Mouse (Mus musculus) forebrain, embryonic 16.5 days (tissue): ENCODE results near the gene Rpl5. TPM values are rescaled to one million over a fixed set of nuclear protein-coding genes. Genes with fewer than 3 reads are reported as not detected.
A peak's percentile ranks its signal among the peaks of the same experiment; 100 is the strongest.

ENCODE experiments used
- ATAC-seq: fragments of 200-750 bp; cut with Nextera tagmentation; 2 replicates; pipeline ENCODE4 v1.8.0; 2017; ENCODE audit warnings: mild to moderate bottlenecking, moderate library complexity
- H3K27ac ChIP-seq: fragments of 300-500 bp; sonication (generic); 2 replicates; pipeline ENCODE4 v1.5.1; 2014; ENCODE audit warnings: low read length, control low read depth
- H3K27me3 ChIP-seq: fragments of 300-500 bp; sonication (generic); replicated peaks from 2 replicates; pipeline ENCODE4 v1.6.1; 2014; ENCODE audit warnings: low read length; ENCODE audit not compliant: control insufficient read depth, insufficient read depth
- H3K36me3 ChIP-seq: fragments of 300-500 bp; sonication (generic); 2 replicates; pipeline ENCODE4 v1.6.1; 2014; ENCODE audit not compliant: control insufficient read depth, insufficient read depth
- H3K4me1 ChIP-seq: fragments of 300-500 bp; sonication (generic); replicated peaks from 2 replicates; pipeline ENCODE4 v1.6.1; 2014; ENCODE audit warnings: low read length; ENCODE audit not compliant: control insufficient read depth, insufficient read depth
- H3K4me2 ChIP-seq: fragments of 300-500 bp; sonication (generic); 2 replicates; pipeline ENCODE4 v1.6.1; 2014; ENCODE audit warnings: mild to moderate bottlenecking, low read length, control low read depth
- H3K4me3 ChIP-seq: fragments of 300-500 bp; sonication (generic); replicated peaks from 2 replicates; pipeline ENCODE4 v1.5.1; 2014; ENCODE audit warnings: mild to moderate bottlenecking, low read length, control low read depth
- H3K9ac ChIP-seq: fragments of 300-500 bp; sonication (generic); replicated peaks from 2 replicates; pipeline ENCODE4 v1.6.1; 2014; ENCODE audit warnings: low read depth, low read length, control low read depth
- H3K9me3 ChIP-seq: fragments of 300-500 bp; sonication (generic); 2 replicates; pipeline ENCODE4 v1.6.1; 2016; ENCODE audit warnings: low read length; ENCODE audit not compliant: control insufficient read depth
- WGBS: fragments of 180-500 bp; shearing (Covaris S2); extraction: QIAGEN DNeasy Blood & Tissue Kit; methylation state at CpG from one replicate; pipeline ENCODE4 v1.1.7; 2014; 5-methylcytosine and 5-hydroxymethylcytosine counted together
- polyA plus RNA-seq: library from polyadenylated mRNA; unstranded; fragments of >200 nt; fragmentation: Nextera tagmentation; extraction: Ambion mirVana; gene quantifications from 2 replicates; pipeline ENCODE4 v1.2.1, GENCODE M21; 2015

Gene Rpl5
- polyA plus RNA-seq, 1 experiment from 2014 or later, result 75.2 TPM

DNA sequence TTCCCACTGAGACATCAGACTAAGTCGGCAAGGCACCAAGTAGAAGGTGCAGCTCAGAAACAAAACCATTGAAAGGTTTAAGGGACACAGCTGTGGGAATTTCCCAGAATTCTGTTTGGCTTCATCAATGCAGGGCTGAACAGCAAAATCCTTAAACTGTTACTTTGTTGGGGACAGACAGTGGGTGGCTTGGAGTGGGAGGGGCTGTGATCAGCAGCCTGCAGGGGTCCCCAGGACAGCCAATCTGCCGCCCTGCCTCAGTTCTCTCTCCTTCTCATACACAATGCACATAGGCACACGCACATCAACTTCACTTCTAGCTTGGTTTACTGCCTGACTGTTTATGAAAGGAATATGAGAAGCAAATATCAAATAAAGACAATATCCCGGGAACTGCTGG is 15.0 kb downstream of the Rpl5 start:
- Histone ChIP-seq H3K4me2 (no peak overlapping the region), H3K9ac (no peak overlapping the region), H3K27ac (no peak overlapping the region), H3K9me3 (no peaks in the 10 kb centered on the region), H3K27me3 (no peaks in the 10 kb centered on the region), H3K4me1 (no peaks in the 10 kb centered on the region), H3K36me3 (peaks cover 3% of the 10 kb centered on the region; the same call in 1 of the 2 replicates), H3K4me3 (no peak overlapping the region)
- 30% methylated on average over 4 of the region's 4 CpGs for WGBS
- ATAC-seq, result no peak

DNA sequence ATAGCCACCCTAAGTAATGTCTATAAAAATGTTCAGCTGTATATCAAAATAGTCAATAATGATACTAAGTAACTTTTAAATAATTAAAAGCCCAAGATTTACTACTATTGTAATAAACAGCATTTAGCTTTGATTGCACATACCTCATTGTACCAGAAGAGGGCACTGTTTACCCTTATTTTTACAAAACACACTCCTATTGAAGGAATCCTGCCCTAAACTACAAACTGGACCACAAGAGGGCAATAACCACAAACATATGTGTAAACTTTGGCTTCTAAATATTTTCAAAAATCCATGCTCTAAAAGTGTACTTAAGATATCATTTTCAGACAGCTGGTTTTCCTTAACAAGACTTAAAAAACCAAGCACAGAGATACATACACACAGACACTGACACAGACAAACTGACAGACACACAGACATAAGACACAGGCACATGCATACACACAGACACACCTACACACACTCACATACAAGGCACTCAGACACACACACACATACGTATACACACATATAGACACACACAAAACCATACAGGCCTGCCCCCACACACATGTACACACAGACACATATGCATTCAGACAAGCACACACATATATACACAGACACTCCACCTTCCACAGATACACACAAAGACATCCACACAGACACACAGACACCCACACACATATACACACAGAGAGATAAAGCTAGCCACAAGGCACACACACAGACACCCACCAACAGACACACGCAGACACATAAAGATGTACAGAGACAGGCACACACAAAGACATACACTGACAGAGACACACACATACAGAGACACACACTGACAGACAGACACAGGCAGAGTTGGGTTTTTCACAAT is 21.3 kb downstream of the Rpl5 start:
- H3K36me3 ChIP-seq, result no peaks in the 10 kb centered on the region
- ATAC-seq, result peak; percentile 69
- H3K27me3 ChIP-seq, result no peaks in the 10 kb centered on the region
- H3K9ac ChIP-seq, result no peak overlapping the region
- no peaks in the 10 kb centered on the region for H3K4me1 ChIP-seq
- 76% methylated on average over 2 of the region's 2 CpGs for WGBS
- no peak overlapping the region for H3K4me2 ChIP-seq
- no peaks in the 10 kb centered on the region for H3K9me3 ChIP-seq
- no peak overlapping the region for H3K27ac ChIP-seq
- no peak overlapping the region for H3K4me3 ChIP-seq

DNA sequence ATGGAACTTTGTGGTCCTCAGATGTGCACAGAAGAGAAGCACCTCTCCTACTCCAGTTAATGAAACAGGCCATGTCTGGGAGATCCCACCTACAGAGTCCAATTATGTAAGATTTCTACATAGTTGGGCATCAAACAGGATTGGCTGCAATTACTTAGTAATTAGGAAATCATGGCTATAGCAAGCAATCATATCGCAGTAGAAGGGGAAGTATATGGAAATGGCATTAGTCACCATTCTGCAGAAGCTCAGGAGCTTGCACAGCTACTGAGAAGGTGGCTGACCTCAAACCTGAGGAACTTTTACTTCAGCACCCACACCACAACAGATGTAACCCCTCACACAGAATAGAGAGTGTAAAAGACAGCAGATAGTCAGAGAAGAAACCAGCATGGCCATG is 22.5 kb downstream of the Rpl5 start:
- ATAC-seq, result no peak
- H3K4me3 ChIP-seq, result no peak overlapping the region

DNA sequence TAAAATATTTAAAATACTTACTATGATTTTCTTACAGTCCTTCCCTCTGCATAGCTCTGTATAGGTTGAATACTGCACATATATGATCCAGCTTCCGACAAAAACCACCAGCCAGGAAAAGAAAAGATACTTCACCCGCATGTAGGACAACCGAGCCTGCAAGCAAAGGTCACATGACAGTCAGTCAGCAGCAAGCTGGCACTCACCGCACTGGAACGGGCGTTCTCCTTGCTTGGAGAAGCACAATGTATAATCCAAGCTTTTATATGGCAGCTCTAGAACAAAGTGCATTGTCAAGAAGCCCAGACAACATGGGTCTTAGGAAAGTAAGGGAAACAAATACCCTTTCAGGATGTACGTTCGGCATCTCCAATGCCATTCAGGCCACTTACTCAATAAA is 24.3 kb downstream of the Rpl5 start:
- no peak for ATAC-seq

More for the DNA sequence above, 22.5 kb downstream of the Rpl5 start:
- H3K27me3 ChIP-seq, result no peaks in the 10 kb centered on the region
- no peaks in the 10 kb centered on the region for H3K36me3 ChIP-seq
- no peak overlapping the region for H3K27ac ChIP-seq
- 90% methylated on average over 1 of the region's 1 CpGs for WGBS
- H3K4me1 ChIP-seq, result no peaks in the 10 kb centered on the region
- H3K9ac ChIP-seq, result no peak overlapping the region
- H3K9me3 ChIP-seq, result no peaks in the 10 kb centered on the region
- H3K4me2 ChIP-seq, result no peak overlapping the region

DNA sequence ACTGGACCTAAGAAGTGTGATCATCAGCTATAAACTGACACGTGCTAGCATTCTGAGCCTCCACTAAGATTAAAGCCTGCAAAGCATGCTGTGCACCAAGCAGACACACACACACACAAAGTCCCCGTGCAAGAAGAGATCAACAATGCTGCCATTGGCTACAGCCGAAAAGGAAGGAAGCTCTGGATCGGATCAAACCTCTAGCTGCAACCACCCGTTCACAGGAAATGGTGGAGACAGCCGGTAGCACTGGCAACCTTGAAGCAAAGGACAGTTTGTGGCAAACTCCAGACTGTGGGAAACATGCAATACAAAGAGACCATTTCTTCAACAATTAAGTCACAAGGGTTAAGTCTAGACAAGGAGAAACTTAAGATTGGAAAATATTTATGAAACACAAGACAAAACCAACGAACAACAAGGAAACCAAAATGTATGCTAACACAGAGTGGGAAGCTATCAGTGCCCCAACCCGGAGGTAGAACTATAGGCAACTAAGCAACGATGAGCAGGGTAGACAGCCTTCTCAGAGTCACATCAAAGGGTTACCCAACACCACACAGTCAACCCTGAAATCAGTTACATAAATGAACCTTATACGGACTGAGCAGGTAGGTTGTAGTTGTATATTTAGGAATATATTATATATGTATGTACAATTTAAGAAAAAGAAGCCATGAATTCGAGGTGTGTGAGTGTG is 26.4 kb downstream of the Rpl5 start:
- Histone ChIP-seq H3K27me3 (no peaks in the 10 kb centered on the region), H3K4me1 (no peaks in the 10 kb centered on the region), H3K27ac (no peak overlapping the region), H3K9ac (no peak overlapping the region), H3K36me3 (no peaks in the 10 kb centered on the region), H3K4me3 (no peak overlapping the region), H3K9me3 (no peaks in the 10 kb centered on the region), H3K4me2 (no peak overlapping the region)
- ATAC-seq, result no peak
- WGBS, result 88% methylated on average over 11 of the region's 11 CpGs

More for the DNA sequence above, 24.3 kb downstream of the Rpl5 start:
- Histone ChIP-seq H3K4me1 (no peaks in the 10 kb centered on the region), H3K9me3 (no peaks in the 10 kb centered on the region), H3K27me3 (no peaks in the 10 kb centered on the region), H3K4me2 (no peak overlapping the region), H3K36me3 (no peaks in the 10 kb centered on the region), H3K4me3 (no peak overlapping the region), H3K9ac (no peak overlapping the region), H3K27ac (no peak overlapping the region)
- 65% methylated on average over 8 of the region's 8 CpGs for WGBS

GRCm38 (mm10) chr5:107932556-107932955 is 32.3 kb downstream of the Rpl5 start:
- Histone ChIP-seq H3K27ac (no peak overlapping the region), H3K27me3 (no peaks in the 10 kb centered on the region), H3K4me2 (no peak overlapping the region), H3K4me3 (no peak overlapping the region), H3K9ac (no peak overlapping the region), H3K4me1 (no peaks in the 10 kb centered on the region), H3K9me3 (no peaks in the 10 kb centered on the region), H3K36me3 (no peaks in the 10 kb centered on the region)
- ATAC-seq, result no peak
- 57% methylated on average over 2 of the region's 2 CpGs for WGBS

GRCm38 (mm10) chr5:107933202-107933974 is 33.1 kb downstream of the Rpl5 start:
- ATAC-seq, result no peak
- Histone ChIP-seq H3K9ac (no peak overlapping the region), H3K9me3 (no peaks in the 10 kb centered on the region), H3K4me1 (no peaks in the 10 kb centered on the region), H3K27ac (no peak overlapping the region), H3K27me3 (no peaks in the 10 kb centered on the region), H3K36me3 (no peaks in the 10 kb centered on the region), H3K4me3 (no peak overlapping the region), H3K4me2 (no peak overlapping the region)
- whole genome bisulfite sequencing, result 85% methylated on average over 4 of the region's 4 CpGs

DNA sequence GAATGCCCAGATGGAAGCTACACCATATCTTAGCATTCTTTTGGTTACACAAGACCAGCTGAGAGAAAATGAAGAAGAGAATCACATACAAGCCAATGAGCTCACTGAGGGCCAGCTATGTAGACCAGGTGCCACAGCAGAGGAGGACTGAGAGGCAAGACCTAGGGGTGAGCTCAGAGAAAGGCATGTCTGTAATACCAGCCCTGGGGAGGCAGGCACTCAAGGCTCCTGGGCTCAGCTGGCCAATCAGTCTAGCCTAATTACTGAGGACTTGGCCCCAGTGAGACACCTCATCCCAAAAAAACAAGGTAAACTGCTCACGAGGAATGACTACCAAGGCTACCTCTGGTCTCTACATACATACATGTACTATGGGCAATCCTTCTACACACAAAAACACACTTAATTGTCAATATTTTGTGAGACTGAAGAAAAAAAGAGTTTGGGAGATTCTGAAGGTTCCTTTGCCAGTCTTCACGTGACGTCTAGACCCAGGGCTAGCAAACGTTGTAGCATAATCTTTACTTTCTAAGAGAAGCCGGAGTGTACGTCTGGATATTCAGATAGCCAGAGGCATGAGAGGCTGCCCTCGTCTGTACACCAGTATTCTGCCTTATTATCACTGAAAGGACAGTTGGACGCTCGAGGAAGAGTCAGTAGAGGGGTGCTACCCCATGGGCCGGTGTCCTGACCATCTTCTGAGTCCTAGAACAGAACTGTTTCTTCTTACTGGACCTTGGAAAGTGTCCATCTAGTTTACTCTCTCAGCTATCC is 34.7 kb downstream of the Rpl5 start:
- Histone ChIP-seq H3K9me3 (no peaks in the 10 kb centered on the region), H3K4me1 (no peaks in the 10 kb centered on the region), H3K9ac (no peak overlapping the region), H3K4me2 (no peak overlapping the region), H3K4me3 (no peak overlapping the region), H3K27me3 (no peaks in the 10 kb centered on the region), H3K27ac (no peak overlapping the region), H3K36me3 (no peaks in the 10 kb centered on the region)
- 90% methylated on average over 10 of the region's 10 CpGs for WGBS
- no peak for ATAC-seq
